Mouse (Mus musculus) liver, adult 2 months (tissue): ENCODE measurements at regions not wholly inside any gene's neighbourhood (a gene's known extent, or its start where the extent isn't known, plus 50 kb on each side); places are given as distances from the start of the nearest gene placed in this dataset.

Source experiments
- CTCF ChIP-seq: fragments of 200-500 bp; IDR thresholded peaks from 2 replicates; pipeline ENCODE4 v1.5.1; 2011; ENCODE audit warnings: low read depth, low read length, control low read depth
- POLR2A ChIP-seq: fragments of 200-500 bp; IDR thresholded peaks from 2 replicates; pipeline ENCODE4 v1.6.1; 2011; ENCODE audit warnings: low read length, control low read depth; ENCODE audit not compliant: insufficient read depth; ENCODE audit errors: extremely low read depth

DNA sequence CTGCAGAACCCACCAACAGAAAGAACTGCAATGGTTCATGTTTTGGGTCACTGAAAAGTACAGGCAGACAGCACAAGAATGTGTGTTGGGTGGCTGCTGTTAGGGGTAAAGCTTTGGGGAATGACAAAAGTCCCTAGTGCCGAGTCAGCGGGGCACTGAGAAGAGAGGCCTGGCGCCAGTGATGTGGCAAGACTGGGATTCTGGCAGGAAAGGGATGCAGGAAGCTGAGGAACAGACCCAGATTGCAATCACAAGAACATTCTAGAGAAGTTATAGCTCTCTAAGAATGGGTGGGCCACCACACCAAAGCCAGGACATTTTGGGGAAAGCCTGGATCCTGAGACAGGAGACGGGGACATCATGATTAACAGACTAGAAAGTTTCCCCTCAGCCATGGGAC, 241.0 kb downstream of the Sipa1l2 start:
- TF ChIP-seq POLR2A (no peak), CTCF (no peak)
